Mouse (Mus musculus) adrenal gland, postnatal 4 days (tissue): ENCODE measurements around the gene Cyb5d1. TPM values are rescaled to one million over a fixed set of nuclear protein-coding genes. Genes with fewer than 3 reads are reported as not detected.
A peak's percentile ranks its signal among the peaks of the same experiment; 100 is the strongest.
"Not testable (repeated sequence)": the region's sequence is repeated elsewhere in the genome, so short reads cannot be mapped to it uniquely, and the experiment has no call there.

ENCODE experiments used
- DNase-seq, 2 experiments: peaks; one replicate each; pipeline ENCODE4 v3.0.0; 2021 to 2022; ENCODE audit warnings: low spot score in 2 of 2, mixed read lengths in 2 of 2
- total RNA-seq, 2 experiments: library from RNA; stranded (reverse); gene quantifications; 2 replicates each; pipeline ENCODE4 v1.2.3; 2021

Cyb5d1 gene
- total RNA-seq, 2 experiments from 2014 or later, result 42.0 to 44.3 TPM

GRCm38 (mm10) chr11:69405397-69406200, 10.2 kb upstream of the Cyb5d1 start:
- no peak for DNase-seq

- no peak for DNase-seq
Measured at GRCm38 (mm10) chr11:69404595-69405396, 9.4 kb upstream of the Cyb5d1 start.

GRCm38 (mm10) chr11:69403691-69404594, 8.5 kb upstream of the Cyb5d1 start:
- no peak for DNase-seq

- DNase-seq, result no peak
Measured at GRCm38 (mm10) chr11:69401987-69402386, 6.6 kb upstream of the Cyb5d1 start.

GRCm38 (mm10) chr11:69401210-69401637, 5.8 kb upstream of the Cyb5d1 start:
- peak in 1 of 2 experiments; percentile 72 for DNase-seq

GRCm38 (mm10) chr11:69400083-69400850, 4.8 kb upstream of the Cyb5d1 start:
- no peak for DNase-seq

- no peak for DNase-seq
Measured at GRCm38 (mm10) chr11:69399201-69400082, 4.0 kb upstream of the Cyb5d1 start.

- no peak for DNase-seq
Measured at GRCm38 (mm10) chr11:69398486-69399200, 3.2 kb upstream of the Cyb5d1 start.

- DNase-seq, result no peak
Measured at GRCm38 (mm10) chr11:69398059-69398458, 2.6 kb upstream of the Cyb5d1 start, which contains the start of gene Tmem88. Gene Tmem88 (minus strand): TSS chr11:69398234.

GRCm38 (mm10) chr11:69397581-69398057, 2.2 kb upstream of the Cyb5d1 start:
- DNase-seq, result no peak

GRCm38 (mm10) chr11:69396772-69397171, 1.3 kb upstream of the Cyb5d1 start:
- no peak for DNase-seq

GRCm38 (mm10) chr11:69395634-69396373, 373 bp upstream of the Cyb5d1 start:
- peak; percentile 68 to 87 for DNase-seq

- DNase-seq, result not testable (repeated sequence)
Measured at GRCm38 (mm10) chr11:69394591-69395167, 752 bp downstream of the Cyb5d1 start.

- no peak for DNase-seq
Measured at GRCm38 (mm10) chr11:69390400-69391034, 4.9 kb downstream of the Cyb5d1 start.

GRCm38 (mm10) chr11:69389531-69390399, 5.7 kb downstream of the Cyb5d1 start:
- DNase-seq, result no peak

GRCm38 (mm10) chr11:69388680-69389079, 6.8 kb downstream of the Cyb5d1 start:
- DNase-seq, result no peak
